Mouse (Mus musculus): ENCODE results near the gene Hspa1l.

Gene Hspa1l

GRCm38 (mm10) chr17:35023221-35023620 lies 50.7 kb downstream of the Hspa1l start:
- peak in 1 of 2 experiments; percentile 15 for DNase-seq (ENCODE audit: low spot score in 2 of 2)

- DNase-seq (ENCODE audit: low spot score in 2 of 2): no peak
Measured at GRCm38 (mm10) chr17:35023756-35024155, 51.3 kb downstream of the Hspa1l start.

- DNase-seq (ENCODE audit: low spot score in 2 of 2): no peak
Measured at GRCm38 (mm10) chr17:35024261-35024660, 51.8 kb downstream of the Hspa1l start.

- DNase-seq (ENCODE audit: low spot score in 2 of 2): no peak
Measured at GRCm38 (mm10) chr17:35024691-35025488, 52.4 kb downstream of the Hspa1l start.

GRCm38 (mm10) chr17:35026206-35026605 lies 53.7 kb downstream of the Hspa1l start:
- no peak for DNase-seq (ENCODE audit: low spot score in 2 of 2)

GRCm38 (mm10) chr17:35027277-35028068 lies 55.0 kb downstream of the Hspa1l start, which contains the start of gene Sapcd1:
Gene Sapcd1, minus strand, starts transcription at chr17:35028016.
- DNase-seq (ENCODE audit: low spot score in 2 of 2): peak in 1 of 2 experiments; percentile 63

GRCm38 (mm10) chr17:35028315-35028714 lies 55.8 kb downstream of the Hspa1l start:
- peak in 1 of 2 experiments; percentile 13 for DNase-seq (ENCODE audit: low spot score in 2 of 2)

Data from spleen, postnatal 10 days (tissue).